Mouse (Mus musculus) kidney, postnatal 0 days (tissue): ENCODE results near the gene Dusp3. TPM values are rescaled to one million over a fixed set of nuclear protein-coding genes. Genes with fewer than 3 reads are reported as not detected.

Experiments used
- ATAC-seq: fragments of 200-750 bp; cut with Nextera tagmentation; replicated peaks from 2 replicates; pipeline ENCODE4 v1.8.0; 2017; ENCODE audit warnings: low read depth, moderate number of reproducible peaks, moderate TSS enrichment, moderate library complexity; ENCODE audit not compliant: low FRiP score
- DNase-seq: peaks from one replicate; pipeline ENCODE4 v3.0.0-alpha.2; 2016; ENCODE audit warnings: low spot score
- H3K27ac ChIP-seq: fragments of 300-500 bp; sonication (generic); 2 replicates; pipeline ENCODE4 v1.5.1; 2014; ENCODE audit warnings: mild to moderate bottlenecking
- H3K27me3 ChIP-seq: fragments of 300-500 bp; sonication (generic); 2 replicates; pipeline ENCODE4 v1.6.1; 2014; ENCODE audit warnings: low read length, mixed read lengths; ENCODE audit not compliant: insufficient read depth
- H3K36me3 ChIP-seq: fragments of 300-500 bp; sonication (generic); 2 replicates; pipeline ENCODE4 v1.6.1; 2014; ENCODE audit warnings: low read length, mixed read lengths; ENCODE audit not compliant: insufficient read depth
- H3K4me1 ChIP-seq: fragments of 300-500 bp; sonication (generic); replicated peaks from 2 replicates; pipeline ENCODE4 v1.6.1; 2014; ENCODE audit warnings: antibody characterized with exemption, low read length, mixed read lengths; ENCODE audit not compliant: insufficient read depth
- H3K4me2 ChIP-seq: fragments of 300-500 bp; sonication (generic); 2 replicates; pipeline ENCODE4 v1.6.1; 2014; ENCODE audit warnings: mild to moderate bottlenecking, low read length, moderate library complexity, mixed read lengths
- H3K4me3 ChIP-seq: fragments of 300-500 bp; sonication (generic); replicated peaks from 2 replicates; pipeline ENCODE4 v1.5.1; 2014; ENCODE audit warnings: low read depth, low read length
- H3K9ac ChIP-seq: fragments of 300-500 bp; sonication (generic); 2 replicates; pipeline ENCODE4 v1.6.1; 2014; ENCODE audit warnings: low read depth, low read length
- H3K9me3 ChIP-seq: fragments of 300-500 bp; sonication (generic); replicated peaks from 2 replicates; pipeline ENCODE4 v1.6.1; 2016; ENCODE audit warnings: low read length, inconsistent platforms, mixed read lengths
- CTCF ChIP-seq: IDR thresholded peaks from 2 replicates; pipeline ENCODE4 v1.5.1; 2016; ENCODE audit warnings: antibody characterized with exemption, low read depth, mild to moderate bottlenecking, moderate library complexity
- WGBS: fragments of 180-500 bp; shearing (Covaris S2); extraction: QIAGEN DNeasy Blood & Tissue Kit; methylation state at CpG from one replicate; pipeline ENCODE4 v1.1.7; 2014; 5-methylcytosine and 5-hydroxymethylcytosine counted together
- polyA plus RNA-seq: library from polyadenylated mRNA; unstranded; fragments of >200 nt; fragmentation: Nextera tagmentation; extraction: Ambion mirVana; gene quantifications from 2 replicates; pipeline ENCODE4 v1.2.1, GENCODE M21; 2015

The Dusp3 gene
- polyA plus RNA-seq, 1 experiment from 2014 or later: 51.7 TPM

DNA sequence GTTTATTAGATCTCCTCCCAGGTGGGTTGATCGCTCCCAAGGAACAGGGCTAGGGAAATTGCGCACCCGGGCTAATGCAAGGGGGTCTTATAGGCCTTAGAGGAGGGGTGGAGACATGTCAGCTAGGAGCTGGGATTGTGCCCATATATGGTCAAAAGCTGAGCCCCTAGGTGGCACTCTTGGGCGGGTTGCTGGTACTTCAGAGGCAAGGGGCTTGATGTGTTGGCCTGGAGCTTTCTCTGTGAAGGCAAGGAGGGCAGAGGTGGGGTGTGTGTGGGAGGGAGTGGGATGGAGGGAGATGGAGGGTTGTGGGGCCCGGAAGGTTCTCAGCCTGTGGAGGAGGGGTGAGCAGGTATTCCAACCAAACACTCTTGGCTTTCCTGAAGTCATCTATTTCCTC lies 40.3 kb downstream of the Dusp3 start:
- Histone ChIP-seq H3K27me3 (no peaks in the 10 kb centered on the region), H3K4me3 (no peak overlapping the region), H3K4me2 (no peak overlapping the region), H3K9me3 (no peaks in the 10 kb centered on the region), H3K27ac (no peak overlapping the region), H3K4me1 (no peaks in the 10 kb centered on the region; the same call in 1 of the 2 replicates), H3K9ac (no peak overlapping the region), H3K36me3 (no peaks in the 10 kb centered on the region)
- DNase-seq (peak; percentile 61), ATAC-seq (no peak)
- WGBS: 23% methylated on average over 5 of the region's 5 CpGs
- peak; percentile 57 for TF ChIP-seq CTCF

DNA sequence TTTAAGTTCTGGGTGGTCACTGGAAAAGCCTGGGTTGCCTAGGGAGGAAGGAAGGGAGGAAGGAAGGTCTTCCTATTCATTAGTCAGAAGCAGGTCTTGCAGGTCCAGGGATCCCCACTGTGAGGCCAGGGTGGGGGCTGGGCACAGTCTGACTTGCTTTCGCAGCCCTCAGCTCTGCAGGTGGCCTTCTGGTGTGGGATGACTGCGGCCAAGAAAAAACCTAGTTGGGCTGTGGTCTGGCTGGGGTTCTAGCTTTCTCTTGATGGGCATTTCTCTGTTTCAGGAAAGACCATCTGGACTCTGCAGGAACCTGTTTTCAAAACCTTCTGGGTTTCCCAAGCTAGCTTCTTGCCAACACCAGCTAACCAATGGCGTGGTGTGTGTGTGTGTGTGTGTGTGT lies 43.8 kb downstream of the Dusp3 start:
- ATAC-seq (no peak), DNase-seq (no peak)
- no peaks in the 10 kb centered on the region for H3K36me3 ChIP-seq
- H3K9me3 ChIP-seq: no peaks in the 10 kb centered on the region
- H3K4me3 ChIP-seq: no peak overlapping the region
- no peaks in the 10 kb centered on the region; the same call in 1 of the 2 replicates for H3K4me1 ChIP-seq
- no peak overlapping the region for H3K9ac ChIP-seq
- no peak overlapping the region for H3K4me2 ChIP-seq
- H3K27me3 ChIP-seq: no peaks in the 10 kb centered on the region
- no peak overlapping the region for H3K27ac ChIP-seq
- TF ChIP-seq CTCF: no peak
- WGBS: 56% methylated on average over 3 of the region's 3 CpGs

DNA sequence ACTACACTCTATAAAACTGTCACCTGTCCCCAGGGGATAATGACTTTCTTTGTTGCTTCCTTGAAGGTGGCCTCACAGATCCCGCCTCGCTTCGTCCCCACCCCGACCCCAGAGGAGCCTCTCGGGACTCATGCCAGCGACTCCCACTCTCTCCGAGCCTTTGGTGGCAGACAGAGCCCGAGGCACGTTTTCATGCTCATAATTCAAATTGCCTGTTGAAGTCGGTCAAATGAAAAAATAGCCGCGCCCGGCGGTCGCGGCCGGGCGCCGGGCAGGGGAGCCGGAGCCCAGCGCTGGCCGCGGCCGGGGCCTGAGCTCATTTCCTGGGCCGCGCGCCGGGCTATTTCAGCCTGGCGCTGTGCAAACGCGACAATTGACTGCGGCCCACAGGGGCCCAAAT lies 49.7 kb downstream of the Dusp3 start:
- peak; percentile 49 for DNase-seq
- Histone ChIP-seq H3K36me3 (no peaks in the 10 kb centered on the region), H3K27ac (no peak overlapping the region)

DNA sequence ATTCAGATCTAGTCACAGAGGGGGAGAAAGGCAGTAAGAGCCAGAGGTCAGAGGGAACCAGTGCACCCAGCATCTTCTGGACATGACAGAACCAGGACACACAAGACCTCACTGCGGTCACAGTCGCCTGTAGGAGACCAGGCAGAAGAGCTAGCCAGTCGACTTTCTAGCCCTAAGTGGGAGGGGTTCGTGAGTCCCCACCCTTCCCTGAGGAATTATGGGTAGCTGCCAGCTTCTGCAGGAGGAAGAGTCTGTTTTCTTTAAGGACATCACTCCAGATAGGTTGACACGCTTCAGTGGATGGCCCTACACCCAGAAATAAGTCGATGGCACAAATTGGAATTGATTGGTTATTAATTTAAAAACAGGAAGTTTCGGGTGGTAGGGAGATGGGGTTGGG lies 50.4 kb downstream of the Dusp3 start:
- DNase-seq (no peak), ATAC-seq (no peak)
- 50% methylated on average over 7 of the region's 7 CpGs for WGBS
- no peak overlapping the region for H3K4me2 ChIP-seq
- no peak for TF ChIP-seq CTCF
- no peak overlapping the region for H3K9ac ChIP-seq
- H3K27me3 ChIP-seq: no peaks in the 10 kb centered on the region
- no peaks in the 10 kb centered on the region for H3K36me3 ChIP-seq
- H3K27ac ChIP-seq: no peak overlapping the region
- H3K4me3 ChIP-seq: no peak overlapping the region
- no peaks in the 10 kb centered on the region for H3K9me3 ChIP-seq
- H3K4me1 ChIP-seq: peaks cover 6% of the 10 kb centered on the region; the same call in 1 of the 2 replicates

More for the DNA sequence above, 49.7 kb downstream of the Dusp3 start:
- Histone ChIP-seq H3K4me3 (peak overlapping the region; percentile 33), H3K27me3 (no peaks in the 10 kb centered on the region), H3K9ac (peak overlapping the region; percentile 56; the same call in 1 of the 2 replicates), H3K4me1 (peaks cover 6% of the 10 kb centered on the region; the same call in 1 of the 2 replicates), H3K9me3 (no peaks in the 10 kb centered on the region), H3K4me2 (peak overlapping the region; percentile 71)
- ATAC-seq: no peak
- TF ChIP-seq CTCF: no peak
- under 1% methylated on average over 32 of the region's 32 CpGs for WGBS

DNA sequence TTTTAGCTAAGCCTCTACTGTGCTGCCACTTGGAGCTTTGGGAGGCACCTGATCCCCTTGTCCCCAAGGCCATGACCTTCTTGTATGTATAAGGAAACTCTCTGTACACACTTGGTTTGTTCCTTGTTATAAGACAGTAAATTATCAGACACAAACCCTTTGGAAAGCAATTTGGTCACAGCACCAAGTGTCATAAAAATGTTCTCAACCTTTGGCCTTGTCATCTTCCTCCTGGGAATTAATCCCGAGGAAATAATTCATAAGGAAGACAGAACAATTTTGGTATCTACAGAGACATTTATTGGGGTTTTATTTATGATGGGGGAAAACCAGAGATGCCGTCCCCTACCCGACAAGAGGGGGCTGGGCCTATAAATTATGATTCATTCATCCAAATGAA lies 51.1 kb downstream of the Dusp3 start:
- ATAC-seq: no peak
- no peak for TF ChIP-seq CTCF

DNA sequence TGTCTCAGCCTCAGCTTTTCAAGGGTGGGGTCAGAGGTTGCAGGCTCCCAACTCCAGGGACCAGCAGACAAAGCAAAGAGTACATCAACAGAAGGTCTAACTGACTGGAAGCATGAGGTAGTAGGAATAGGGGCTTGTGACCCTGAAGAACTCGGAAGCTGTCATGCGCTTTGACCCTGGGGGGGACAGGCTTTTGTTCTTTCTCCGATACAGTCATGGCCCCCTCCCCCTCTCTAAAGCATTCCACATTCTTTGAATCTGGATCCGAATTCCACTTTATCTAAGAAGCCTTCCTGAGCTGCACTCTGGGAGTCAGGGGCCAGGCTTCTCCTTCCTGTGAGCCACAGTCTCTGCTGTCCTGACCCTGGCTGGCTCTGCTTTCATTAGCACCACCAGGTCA lies 54.8 kb downstream of the Dusp3 start:
- Histone ChIP-seq H3K4me2 (no peak overlapping the region), H3K27ac (no peak overlapping the region), H3K9me3 (no peaks in the 10 kb centered on the region), H3K4me1 (peaks cover 3% of the 10 kb centered on the region; the same call in 1 of the 2 replicates), H3K27me3 (no peaks in the 10 kb centered on the region), H3K4me3 (no peak overlapping the region), H3K36me3 (no peaks in the 10 kb centered on the region), H3K9ac (no peak overlapping the region)
- TF ChIP-seq CTCF: no peak
- DNase-seq (no peak), ATAC-seq (no peak)
- 43% methylated on average over 4 of the region's 4 CpGs for WGBS

More for the DNA sequence above, 51.1 kb downstream of the Dusp3 start:
- H3K4me3 ChIP-seq: no peak overlapping the region
- DNase-seq: no peak
- no peaks in the 10 kb centered on the region for H3K27me3 ChIP-seq
- peaks cover 6% of the 10 kb centered on the region; the same call in 1 of the 2 replicates for H3K4me1 ChIP-seq
- no peak overlapping the region for H3K9ac ChIP-seq
- no peak overlapping the region for H3K4me2 ChIP-seq
- H3K36me3 ChIP-seq: no peaks in the 10 kb centered on the region
- 29% methylated on average over 3 of the region's 3 CpGs for WGBS
- H3K9me3 ChIP-seq: no peaks in the 10 kb centered on the region
- no peak overlapping the region for H3K27ac ChIP-seq
